Mouse (Mus musculus) left cerebral cortex, adult 9 months (tissue): ENCODE results near the gene Gm826.
A peak's percentile ranks its signal among the peaks of the same experiment; 100 is the strongest.

Experiments used
- DNase-seq, 2 experiments: peaks; one replicate each; pipeline ENCODE4 v3.0.0; 2022; ENCODE audit warnings: low spot score in 2 of 2

Gm826 gene

GRCm38 (mm10) chr2:160354319-160354718, 20.4 kb upstream of the Gm826 start:
- no peak for DNase-seq

GRCm38 (mm10) chr2:160353581-160353980, 19.6 kb upstream of the Gm826 start:
- no peak for DNase-seq

GRCm38 (mm10) chr2:160351038-160351574, 17.1 kb upstream of the Gm826 start:
- no peak for DNase-seq

GRCm38 (mm10) chr2:160349578-160349977, 15.6 kb upstream of the Gm826 start:
- DNase-seq = no peak

- DNase-seq = no peak
These were observed 14.8 kb upstream of the Gm826 start for GRCm38 (mm10) chr2:160348796-160349195.

- DNase-seq = no peak
These were observed 14.2 kb upstream of the Gm826 start for GRCm38 (mm10) chr2:160348072-160348604.

GRCm38 (mm10) chr2:160345644-160346043, 11.7 kb upstream of the Gm826 start:
- no peak for DNase-seq

- no peak for DNase-seq
These were observed 6.2 kb upstream of the Gm826 start for GRCm38 (mm10) chr2:160340121-160340520.

GRCm38 (mm10) chr2:160339595-160339994, 5.6 kb upstream of the Gm826 start:
- DNase-seq = no peak

- no peak for DNase-seq
These were observed 2.1 kb upstream of the Gm826 start for GRCm38 (mm10) chr2:160336053-160336452.

- no peak for DNase-seq
These were observed 1.1 kb upstream of the Gm826 start for GRCm38 (mm10) chr2:160335043-160335442.

- no peak for DNase-seq
These were observed 1.2 kb downstream of the Gm826 start for GRCm38 (mm10) chr2:160332516-160333325.

- peak in 1 of 2 experiments; percentile 5 for DNase-seq
These were observed 5.1 kb downstream of the Gm826 start for GRCm38 (mm10) chr2:160328886-160329285.

- no peak for DNase-seq
These were observed 6.2 kb downstream of the Gm826 start for GRCm38 (mm10) chr2:160327716-160328115.

GRCm38 (mm10) chr2:160327167-160327566, 6.8 kb downstream of the Gm826 start:
- no peak for DNase-seq

- no peak for DNase-seq
These were observed 8.8 kb downstream of the Gm826 start for GRCm38 (mm10) chr2:160325105-160325644.

- DNase-seq = no peak
These were observed 12.1 kb downstream of the Gm826 start for GRCm38 (mm10) chr2:160321829-160322228.

- DNase-seq = no peak
These were observed 15.7 kb downstream of the Gm826 start for GRCm38 (mm10) chr2:160318255-160318654.

GRCm38 (mm10) chr2:160313595-160314007, 20.4 kb downstream of the Gm826 start:
- DNase-seq = peak in 1 of 2 experiments; percentile 10

GRCm38 (mm10) chr2:160305070-160305469, 28.9 kb downstream of the Gm826 start:
- no peak for DNase-seq

GRCm38 (mm10) chr2:160303992-160304391, 30.0 kb downstream of the Gm826 start:
- DNase-seq = no peak

GRCm38 (mm10) chr2:160302013-160302412, 31.9 kb downstream of the Gm826 start:
- DNase-seq = no peak

- DNase-seq = no peak
These were observed 35.4 kb downstream of the Gm826 start for GRCm38 (mm10) chr2:160298586-160298985.
